Mouse (Mus musculus) hindbrain, embryonic 10.5 days (tissue): ENCODE data around the gene Trp53tg5. TPM values are rescaled to one million over a fixed set of nuclear protein-coding genes. Genes with fewer than 3 reads are reported as not detected.

Experiments used
- DNase-seq: peaks from one replicate; pipeline ENCODE4 v3.0.0-alpha.2; 2017; ENCODE audit warnings: low spot score
- H3K27ac ChIP-seq: fragments of 300-500 bp; sonication (generic); 2 replicates; pipeline ENCODE4 v1.5.1; 2016; ENCODE audit warnings: mild to moderate bottlenecking, moderate library complexity
- H3K27me3 ChIP-seq: fragments of 300-500 bp; sonication (generic); 2 replicates; pipeline ENCODE4 v1.6.1; 2016; ENCODE audit warnings: mild to moderate bottlenecking; ENCODE audit not compliant: poor library complexity, insufficient read depth, severe bottlenecking
- H3K36me3 ChIP-seq: fragments of 300-500 bp; sonication (generic); 2 replicates; pipeline ENCODE4 v1.6.1; 2016; ENCODE audit warnings: mild to moderate bottlenecking, moderate library complexity
- H3K4me1 ChIP-seq: fragments of 300-500 bp; sonication (generic); replicated peaks from 2 replicates; pipeline ENCODE4 v1.6.1; 2016; ENCODE audit warnings: mild to moderate bottlenecking
- H3K4me3 ChIP-seq: fragments of 300-500 bp; sonication (generic); 2 replicates; pipeline ENCODE4 v1.5.1; 2016; ENCODE audit warnings: mild to moderate bottlenecking, moderate library complexity
- H3K9me3 ChIP-seq: fragments of 300-500 bp; sonication (generic); 2 replicates; pipeline ENCODE4 v1.6.1; 2016; ENCODE audit warnings: mild to moderate bottlenecking, moderate library complexity
- WGBS: fragments of 180-500 bp; shearing (Covaris S2); methylation state at CpG from one replicate; pipeline ENCODE4 v1.1.7; 2016; 5-methylcytosine and 5-hydroxymethylcytosine counted together
- polyA plus RNA-seq: library from polyadenylated mRNA; unstranded; fragments of >200 nt; fragmentation: Nextera tagmentation; extraction: Ambion mirVana; gene quantifications from 2 replicates; pipeline ENCODE4 v1.2.1, GENCODE M21; 2016

The Trp53tg5 gene
- polyA plus RNA-seq, 1 experiment from 2014 or later = not detected

- no peak for DNase-seq
- WGBS = 92% methylated on average over 7 of the region's 7 CpGs
- no peak overlapping the region for H3K27ac ChIP-seq
- no peaks in the 10 kb centered on the region for H3K9me3 ChIP-seq
- H3K4me1 ChIP-seq = peaks cover 9% of the 10 kb centered on the region
- H3K4me3 ChIP-seq = no peak overlapping the region
- no peaks in the 10 kb centered on the region for H3K27me3 ChIP-seq
- H3K36me3 ChIP-seq = peaks cover 3% of the 10 kb centered on the region; the same call in 1 of the 2 replicates
Observed at GRCm38 (mm10) chr2:164421306-164421705, 52.2 kb downstream of the Trp53tg5 start.

Other genes starting within 250 kb of the Trp53tg5 start
- gene Svs2, start 235.3 kb downstream of the Trp53tg5 start, polyA plus RNA-seq = not detected in 2 replicates
- not detected in 2 replicates for gene Svs3b, start 217.1 kb downstream of the Trp53tg5 start, polyA plus RNA-seq
- not detected in 2 replicates for gene Svs4, start 195.3 kb downstream of the Trp53tg5 start, polyA plus RNA-seq
- gene Svs3a, start 184.5 kb downstream of the Trp53tg5 start, polyA plus RNA-seq = not detected in 2 replicates
- not detected in 2 replicates for gene Svs6, start 157.0 kb downstream of the Trp53tg5 start, polyA plus RNA-seq
- gene Svs5, start 141.0 kb downstream of the Trp53tg5 start, polyA plus RNA-seq = not detected in 2 replicates
- gene Slpi, start 84.6 kb downstream of the Trp53tg5 start, polyA plus RNA-seq = 0.31 TPM in 1 of 2 replicates, not detected in the other
- gene Rbpjl, start 70.6 kb downstream of the Trp53tg5 start, polyA plus RNA-seq = 0.02 TPM in 1 of 2 replicates, not detected in the other
- 0.35 and 0.72 TPM in 2 replicates for gene Matn4, start 68.6 kb downstream of the Trp53tg5 start, polyA plus RNA-seq
- 14.8 and 18.0 TPM in 2 replicates for gene Sdc4, start 29.8 kb downstream of the Trp53tg5 start, polyA plus RNA-seq
- 61.5 and 76.4 TPM in 2 replicates for gene Sys1, start 16.8 kb downstream of the Trp53tg5 start, polyA plus RNA-seq
- gene Gm20458, start 12.8 kb downstream of the Trp53tg5 start, polyA plus RNA-seq = 4.4 and 4.5 TPM in 2 replicates
- 1.9 and 3.3 TPM in 2 replicates for gene Dbndd2, start 12.4 kb upstream of the Trp53tg5 start, polyA plus RNA-seq
- 39.7 and 48.8 TPM in 2 replicates for gene Pigt, start 23.8 kb upstream of the Trp53tg5 start, polyA plus RNA-seq
- 27.6 and 64.4 TPM in 2 replicates for gene Wfdc2, start 88.7 kb upstream of the Trp53tg5 start, polyA plus RNA-seq
- not detected in 2 replicates for gene Spint3, start 99.7 kb upstream of the Trp53tg5 start, polyA plus RNA-seq
- not detected in 2 replicates for gene Wfdc6a, start 111.7 kb upstream of the Trp53tg5 start, polyA plus RNA-seq
- gene Eppin, start 119.9 kb upstream of the Trp53tg5 start, polyA plus RNA-seq = not detected in 2 replicates
- gene Wfdc6b, start 139.8 kb upstream of the Trp53tg5 start, polyA plus RNA-seq = not detected in 2 replicates
- not detected in 2 replicates for gene Wfdc8, start 139.9 kb upstream of the Trp53tg5 start, polyA plus RNA-seq
- gene Wfdc16, start 165.1 kb upstream of the Trp53tg5 start, polyA plus RNA-seq = not detected in 2 replicates
- gene Wfdc10, start 182.3 kb upstream of the Trp53tg5 start, polyA plus RNA-seq = 0.51 TPM in 1 of 2 replicates, not detected in the other
- not detected in 2 replicates for gene Wfdc9, start 182.9 kb upstream of the Trp53tg5 start, polyA plus RNA-seq
- gene Wfdc11, start 200.4 kb upstream of the Trp53tg5 start, polyA plus RNA-seq = not detected in 2 replicates
- gene Wfdc13, start 211.4 kb upstream of the Trp53tg5 start, polyA plus RNA-seq = 0.15 TPM in 1 of 2 replicates, not detected in the other
- not detected in 2 replicates for gene Spint4, start 224.8 kb upstream of the Trp53tg5 start, polyA plus RNA-seq
- not detected in 2 replicates for gene Spint5, start 241.6 kb upstream of the Trp53tg5 start, polyA plus RNA-seq